Mouse (Mus musculus) kidney, postnatal 36 days (tissue): Measurements from ENCODE around the gene Gm20937.
"Not testable (repeated sequence)": the region's sequence is repeated elsewhere in the genome, so short reads cannot be mapped to it uniquely, and the experiment has no call there.

Source experiments
- DNase-seq, 2 experiments: peaks; one replicate each; pipeline ENCODE4 v3.0.0; 2021 to 2022; ENCODE audit warnings: mixed read lengths in 2 of 2

Gm20937 gene

GRCm38 (mm10) chrY:68294798-68295197 is at the start of gene Gm20937:
Gm20937 (minus strand) TSS chrY:68294898.
- DNase-seq = not testable (repeated sequence)
